Mouse (Mus musculus): Measurements from ENCODE around the gene Dkk1. TPM values are rescaled to one million over a fixed set of nuclear protein-coding genes. Genes with fewer than 3 reads are reported as not detected.

The Dkk1 gene
- polyA plus RNA-seq (2017; shearing (Covaris generic)): under 1 TPM in 1 of 2 experiments, not detected in 1; 0.11 TPM

GRCm38 (mm10) chr19:30549044-30549853 is at the start of gene Dkk1:
Gene Dkk1, minus strand, starts transcription at chr19:30549665.

